Comparison of ENCODE assay signal across 8 mouse cellular contexts in genomic region chr7:19093174-19093521, GRCm38 (mm10). TPM values are rescaled to one million over a fixed set of nuclear protein-coding genes. Genes with fewer than 3 reads are reported as not detected.
A peak's percentile ranks its signal among the peaks of the same experiment; 100 is the strongest.
DNase-seq lines count a peak whose midpoint lies in the region; ATAC-seq lines count a peak whose summit lies in the region.

No protein-coding gene starts in this region.

- peak; percentile 50 to 64 for DNase-seq in cerebellum, adult 18-20 months
- no peak for DNase-seq in cerebellum, adult 11-12 months
- peak; percentile 85 for DNase-seq in embryo, embryonic 10.5 days (ENCODE audit: low spot score)
- peak; percentile 83 to 87 for DNase-seq in gastrocnemius, postnatal 36 days
- peak; percentile 91 for DNase-seq in intestine, embryonic 14.5 days (ENCODE audit: low spot score)
- DNase-seq in left cerebral cortex, postnatal 4 days, result peak; percentile 84
- peak; percentile 87 for DNase-seq in midbrain, embryonic 10.5 days (ENCODE audit: low spot score)
- peak; percentile 76 for DNase-seq in skeletal muscle tissue, adult 2 months (ENCODE audit: low read depth, low spot score)

- WGBS in intestine, embryonic 14.5 days, result 0% methylated on average over 12 of the region's 15 CpGs
- WGBS in midbrain, embryonic 10.5 days, result under 1% methylated on average over 13 of the region's 15 CpGs

- peak overlapping the region; percentile 96 for H3K27ac ChIP-seq in intestine, embryonic 14.5 days (ENCODE audit: low read depth)
- peak overlapping the region; percentile 98 for H3K27ac ChIP-seq in midbrain, embryonic 10.5 days (replicated peaks)

- H3K36me3 ChIP-seq in intestine, embryonic 14.5 days (ENCODE audit: control insufficient read depth, insufficient read depth, low read length), result peaks cover 31% of the 10 kb centered on the region
- peaks cover 60% of the 10 kb centered on the region for H3K36me3 ChIP-seq in midbrain, embryonic 10.5 days

- H3K9ac ChIP-seq in intestine, embryonic 14.5 days (ENCODE audit: low read length), result peak overlapping the region; percentile 40

- H3K9me3 ChIP-seq in intestine, embryonic 14.5 days (ENCODE audit: control insufficient read depth, low read length), result no peaks in the 10 kb centered on the region
- H3K9me3 ChIP-seq in midbrain, embryonic 10.5 days (replicated peaks), result no peaks in the 10 kb centered on the region

- peak; percentile 56 for ATAC-seq in intestine, embryonic 14.5 days (replicated peaks; ENCODE audit: low FRiP score, low TSS enrichment, low read depth)

- H3K4me2 ChIP-seq in intestine, embryonic 14.5 days (ENCODE audit: low read length), result peak overlapping the region; percentile 91

- H3K4me3 ChIP-seq in intestine, embryonic 14.5 days (ENCODE audit: low read depth, low read length), result peak overlapping the region; percentile 78
- peak overlapping the region; percentile 85 for H3K4me3 ChIP-seq in midbrain, embryonic 10.5 days

- peaks cover 36% of the 10 kb centered on the region for H3K4me1 ChIP-seq in intestine, embryonic 14.5 days (replicated peaks; ENCODE audit: control insufficient read depth, insufficient read depth, low read length)
- peaks cover 66% of the 10 kb centered on the region for H3K4me1 ChIP-seq in midbrain, embryonic 10.5 days

- H3K27me3 ChIP-seq in intestine, embryonic 14.5 days (replicated peaks; ENCODE audit: control insufficient read depth, insufficient read depth, low read length), result no peaks in the 10 kb centered on the region
- H3K27me3 ChIP-seq in midbrain, embryonic 10.5 days (ENCODE audit: low read depth, poor library complexity, severe bottlenecking), result peaks cover 31% of the 10 kb centered on the region

- intact Hi-C loops in gastrocnemius, postnatal 36 days (cut with DNase I), result loop anchor here (2.0 kb wide), 1 partner anchor 24 kb away; no protein-coding TSS in a partner anchor
- intact Hi-C loops in left cerebral cortex, postnatal 4 days (cut with DNase I), result no loop called here

RNA-seq across cellular contexts. Expression of gene Six5, which starts 1.2 kb away (rescaled TPM):
- 1 to 10 TPM; 1.2 to 1.5 TPM for total RNA-seq in gastrocnemius, postnatal 36 days (2021)
- polyA plus RNA-seq in intestine, embryonic 14.5 days (2014; fragmentation: Nextera tagmentation; extraction: Ambion mirVana), result 15.7 and 15.8 TPM in 2 replicates
- 1 to 10 TPM; 2.2 to 3.3 TPM for total RNA-seq in left cerebral cortex, postnatal 4 days (2021)
- polyA plus RNA-seq in midbrain, embryonic 10.5 days (2016; fragmentation: Nextera tagmentation; extraction: Ambion mirVana), result 7.2 and 8.0 TPM in 2 replicates

RNA-seq across cellular contexts. Expression of gene Dmpk, which starts 9.5 kb away (rescaled TPM):
- total RNA-seq in gastrocnemius, postnatal 36 days (2021), result 100 to 1,000 TPM; 272 to 309 TPM
- 57.4 and 60.0 TPM in 2 replicates for polyA plus RNA-seq in intestine, embryonic 14.5 days (2014; fragmentation: Nextera tagmentation; extraction: Ambion mirVana)
- 10 to 100 TPM; 45.3 to 46.5 TPM for total RNA-seq in left cerebral cortex, postnatal 4 days (2021)
- 8.2 and 8.8 TPM in 2 replicates for polyA plus RNA-seq in midbrain, embryonic 10.5 days (2016; fragmentation: Nextera tagmentation; extraction: Ambion mirVana)

RNA-seq across cellular contexts. Expression of gene Dmwd, which starts 17.1 kb away (rescaled TPM):
- total RNA-seq in gastrocnemius, postnatal 36 days (2021), result 10 to 100 TPM; 21.6 to 26.1 TPM
- polyA plus RNA-seq in intestine, embryonic 14.5 days (2014; fragmentation: Nextera tagmentation; extraction: Ambion mirVana), result 15.8 and 16.0 TPM in 2 replicates
- total RNA-seq in left cerebral cortex, postnatal 4 days (2021), result 100 to 1,000 TPM; 147 to 151 TPM
- 17.3 and 18.0 TPM in 2 replicates for polyA plus RNA-seq in midbrain, embryonic 10.5 days (2016; fragmentation: Nextera tagmentation; extraction: Ambion mirVana)

RNA-seq across cellular contexts. Expression of gene Gm4969, which starts 25.0 kb away (rescaled TPM):
- not detected for total RNA-seq in gastrocnemius, postnatal 36 days (2021)
- polyA plus RNA-seq in intestine, embryonic 14.5 days (2014; fragmentation: Nextera tagmentation; extraction: Ambion mirVana), result 3.7 and 4.7 TPM in 2 replicates
- 10 to 100 TPM in 1 of 2 experiments, 1 to 10 TPM in 1; 9.4 to 11.0 TPM for total RNA-seq in left cerebral cortex, postnatal 4 days (2021)
- 1.1 TPM in 2 replicates for polyA plus RNA-seq in midbrain, embryonic 10.5 days (2016; fragmentation: Nextera tagmentation; extraction: Ambion mirVana)

RNA-seq across cellular contexts. Expression of gene Fbxo46, which starts 26.5 kb away (rescaled TPM):
- 1 to 10 TPM; 2.0 to 2.8 TPM for total RNA-seq in gastrocnemius, postnatal 36 days (2021)
- 8.1 and 8.8 TPM in 2 replicates for polyA plus RNA-seq in intestine, embryonic 14.5 days (2014; fragmentation: Nextera tagmentation; extraction: Ambion mirVana)
- total RNA-seq in left cerebral cortex, postnatal 4 days (2021), result 10 to 100 TPM; 17.7 to 18.9 TPM
- 17.6 and 19.4 TPM in 2 replicates for polyA plus RNA-seq in midbrain, embryonic 10.5 days (2016; fragmentation: Nextera tagmentation; extraction: Ambion mirVana)

Comparison
In these comparisons a context has a peak if more than half of its experiments do, and no peak if none do; other contexts are left out.
1. RNA of gene Dmpk, which starts 9.5 kb away (total RNA-seq): 272 to 309 TPM in gastrocnemius, postnatal 36 days; 45.3 to 46.5 TPM in left cerebral cortex, postnatal 4 days; every median in the first group is over 4 times any median in the second.
2. RNA of gene Dmwd, which starts 17.1 kb away (total RNA-seq): 147 to 151 TPM in left cerebral cortex, postnatal 4 days; 21.6 to 26.1 TPM in gastrocnemius, postnatal 36 days; every median in the first group is over 4 times any median in the second.